Mouse (Mus musculus) spleen, adult 2 months (tissue): ENCODE measurements around the gene Ccdc162. TPM values are rescaled to one million over a fixed set of nuclear protein-coding genes. Genes with fewer than 3 reads are reported as not detected.

Experiments used
- DNase-seq, 2 experiments: peaks; one replicate each; pipeline versions ENCODE4 v3.0.0 to v3.0.0-alpha.2; 2012 to 2021; ENCODE audit warnings: low spot score in 2 of 2, low read depth in 1 of 2
- H3K27ac ChIP-seq: fragments of 200-500 bp; 2 replicates; pipeline ENCODE4 v1.5.1; 2012; ENCODE audit warnings: low read length, inconsistent platforms; ENCODE audit not compliant: insufficient read depth
- H3K27me3 ChIP-seq: fragments of 200-500 bp; 2 replicates; pipeline ENCODE4 v1.6.1; 2012; ENCODE audit warnings: mild to moderate bottlenecking, moderate library complexity, low read length, inconsistent platforms; ENCODE audit not compliant: control insufficient read depth, insufficient read depth
- H3K36me3 ChIP-seq: fragments of 200-500 bp; 2 replicates; pipeline ENCODE4 v1.6.1; 2012; ENCODE audit warnings: mild to moderate bottlenecking, low read length, inconsistent platforms; ENCODE audit not compliant: control insufficient read depth, insufficient read depth
- H3K4me1 ChIP-seq: fragments of 200-500 bp; 2 replicates; pipeline ENCODE4 v1.6.1; 2011; ENCODE audit warnings: inconsistent platforms; ENCODE audit not compliant: control insufficient read depth, insufficient read depth, insufficient read length
- H3K4me3 ChIP-seq: fragments of 200-500 bp; 2 replicates; pipeline ENCODE4 v1.5.1; 2011; ENCODE audit warnings: mild to moderate bottlenecking, inconsistent platforms; ENCODE audit not compliant: insufficient read depth, insufficient read length; ENCODE audit errors: extremely low read depth
- CTCF ChIP-seq: fragments of 200-500 bp; IDR thresholded peaks from 2 replicates; pipeline ENCODE4 v1.5.1; 2011; ENCODE audit warnings: mild to moderate bottlenecking, inconsistent platforms; ENCODE audit not compliant: insufficient read depth, insufficient read length, insufficient replicate concordance; ENCODE audit errors: extremely low read depth
- POLR2A ChIP-seq: fragments of 200-500 bp; IDR thresholded peaks from 2 replicates; pipeline ENCODE4 v1.6.1; 2011; ENCODE audit warnings: low read depth, low read length, inconsistent platforms
- WGBS: fragments of 180-500 bp; shearing (Covaris S2); methylation state at CpG from one replicate; pipeline ENCODE4 v1.1.7; 2018; 5-methylcytosine and 5-hydroxymethylcytosine counted together
- polyA plus RNA-seq: library from polyadenylated mRNA; depleted of rRNA; stranded (reverse); fragments of >200 nt; gene quantifications from 2 replicates; pipeline ENCODE4 v1.2.3, GENCODE M21; 2012; rRNA removed

Gene Ccdc162
- 0.41 and 0.60 TPM in 2 replicates for polyA plus RNA-seq

- Histone ChIP-seq H3K36me3 (peaks cover 3% of the 10 kb centered on the region; the same call in 1 of the 2 replicates), H3K4me3 (no peak within 1 kb of the TSS), H3K4me1 (no peaks in the 10 kb centered on the region; the same call in 1 of the 2 replicates), H3K27me3 (no peaks in the 10 kb centered on the region), H3K27ac (no peak within 1 kb of the TSS)
- no peak for DNase-seq
- WGBS = 86% methylated on average over 15 of the region's 15 CpGs
- TF ChIP-seq CTCF = no peak
- TF ChIP-seq POLR2A = no peak
These were observed at the start of gene Ccdc162 for GRCm38 (mm10) chr10:41716029-41716897. TSS of gene Ccdc162 (minus strand) at chr10:41716634.

DNA sequence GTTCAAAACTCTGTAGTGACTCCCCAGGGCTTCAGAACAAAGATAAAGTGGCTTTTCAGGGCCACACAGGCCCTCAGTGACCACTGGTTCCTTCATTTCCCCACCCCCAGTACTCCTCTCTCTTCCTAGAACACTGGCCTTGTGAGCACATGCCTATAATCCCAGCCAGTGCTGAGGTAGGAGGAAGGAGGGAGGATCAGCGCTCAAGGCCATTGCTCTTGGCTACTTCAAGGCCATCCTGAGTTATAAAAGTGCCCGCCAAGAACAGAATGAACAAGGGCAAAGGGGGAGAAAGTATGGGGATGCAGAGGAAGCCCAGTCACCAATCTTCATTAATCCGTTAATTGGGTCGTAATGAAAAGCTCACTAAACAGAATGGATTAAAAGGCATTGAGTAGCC, 49.2 kb upstream of the Ccdc162 start:
- Histone ChIP-seq H3K4me1 (no peaks in the 10 kb centered on the region), H3K36me3 (no peaks in the 10 kb centered on the region), H3K27me3 (no peaks in the 10 kb centered on the region), H3K4me3 (no peak overlapping the region), H3K27ac (no peak overlapping the region)
- DNase-seq = no peak
- TF ChIP-seq CTCF (no peak), POLR2A (no peak)
- 96% methylated on average over 4 of the region's 4 CpGs for WGBS

DNA sequence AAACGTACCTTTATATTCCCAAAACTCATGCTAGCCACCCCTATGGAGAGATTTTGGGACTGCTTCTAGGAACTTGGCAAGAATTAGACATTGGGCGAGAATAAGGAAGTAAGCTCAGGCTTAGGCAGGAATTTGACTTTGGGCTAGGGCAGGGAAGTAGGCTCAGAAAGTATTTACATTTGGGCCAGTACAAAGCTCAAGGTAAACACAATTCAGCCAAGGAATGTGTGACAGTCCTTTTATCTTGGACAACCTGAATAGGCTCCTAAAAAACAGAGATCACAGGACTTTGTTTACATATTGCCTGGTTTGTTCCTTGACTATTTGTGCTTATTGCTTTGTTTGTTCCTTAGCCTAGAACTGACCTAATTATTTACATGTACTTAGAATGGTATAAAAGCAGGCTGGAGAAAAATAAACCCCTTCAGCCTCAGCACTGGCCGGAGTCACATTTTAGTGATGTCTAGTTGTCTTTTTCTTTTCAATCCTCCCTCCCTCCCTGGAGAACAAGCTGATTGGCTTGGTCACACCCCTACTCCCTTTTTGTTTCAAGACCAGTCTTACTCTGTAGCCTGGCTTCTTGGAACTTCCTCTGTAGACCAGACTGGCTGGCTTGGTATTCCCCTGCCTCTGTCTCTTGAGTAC, 47.4 kb upstream of the Ccdc162 start:
- TF ChIP-seq POLR2A (no peak), CTCF (no peak)
- 92% methylated on average over 3 of the region's 3 CpGs for WGBS
- Histone ChIP-seq H3K4me1 (no peaks in the 10 kb centered on the region), H3K36me3 (no peaks in the 10 kb centered on the region), H3K27ac (no peak overlapping the region), H3K4me3 (no peak overlapping the region), H3K27me3 (no peaks in the 10 kb centered on the region)
- no peak for DNase-seq

GRCm38 (mm10) chr10:41760866-41761265, 44.4 kb upstream of the Ccdc162 start:
- H3K4me3 ChIP-seq = no peak overlapping the region
- DNase-seq = no peak
- H3K4me1 ChIP-seq = no peaks in the 10 kb centered on the region
- H3K27ac ChIP-seq = no peak overlapping the region
- H3K36me3 ChIP-seq = no peaks in the 10 kb centered on the region
- no peaks in the 10 kb centered on the region for H3K27me3 ChIP-seq
- 89% methylated on average over 3 of the region's 3 CpGs for WGBS
- TF ChIP-seq POLR2A (no peak), CTCF (no peak)

- TF ChIP-seq CTCF (no peak), POLR2A (no peak)
- Histone ChIP-seq H3K4me3 (no peak overlapping the region), H3K27me3 (no peaks in the 10 kb centered on the region), H3K27ac (no peak overlapping the region), H3K36me3 (no peaks in the 10 kb centered on the region), H3K4me1 (no peaks in the 10 kb centered on the region)
- DNase-seq = no peak
These were observed 41.6 kb upstream of the Ccdc162 start for GRCm38 (mm10) chr10:41758041-41758440.

DNA sequence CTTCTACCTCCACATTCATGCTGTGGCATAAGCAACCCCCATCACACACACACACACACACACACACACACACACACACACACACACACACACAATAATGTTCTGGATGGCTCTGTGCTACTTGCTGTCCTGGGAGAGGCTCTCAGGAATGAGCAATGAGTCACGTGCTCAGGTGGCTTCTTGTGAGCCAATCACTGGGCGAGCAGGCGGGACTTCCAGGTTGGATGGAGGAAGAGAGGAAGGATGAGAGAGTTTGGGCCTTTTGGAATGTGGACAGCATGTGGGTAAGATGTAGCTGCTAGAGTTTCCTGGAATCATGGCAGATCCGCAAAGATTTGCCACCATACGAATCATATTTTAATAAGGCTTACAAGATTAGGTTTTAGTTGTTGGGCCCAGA, 40.8 kb upstream of the Ccdc162 start:
- TF ChIP-seq POLR2A (no peak), CTCF (no peak)
- Histone ChIP-seq H3K4me3 (no peak overlapping the region), H3K27me3 (no peaks in the 10 kb centered on the region), H3K36me3 (no peaks in the 10 kb centered on the region), H3K27ac (no peak overlapping the region), H3K4me1 (peaks cover 1% of the 10 kb centered on the region; the same call in 1 of the 2 replicates)
- no peak for DNase-seq
- 90% methylated on average over 5 of the region's 5 CpGs for WGBS
